Mouse (Mus musculus): ENCODE results near the gene Taz. TPM values are rescaled to one million over a fixed set of nuclear protein-coding genes. Genes with fewer than 3 reads are reported as not detected.

Gene Taz
- polyA plus RNA-seq, 1 experiment from 2014 or later, result 80.5 TPM

GRCm38 (mm10) chrX:74254153-74254887 lies 27.4 kb upstream of the Taz start, which contains the start of gene Emd:
TSS of gene Emd (plus strand) at chrX:74254687.
- peaks cover 7% of the 10 kb centered on the region for H3K4me1 ChIP-seq
- 13% methylated on average over 39 of the region's 39 CpGs for WGBS
- no peaks in the 10 kb centered on the region for H3K9me3 ChIP-seq (replicated peaks)
- peaks cover 28% of the 10 kb centered on the region for H3K36me3 ChIP-seq
- peak; percentile 87 for DNase-seq (ENCODE audit: low spot score)
- H3K27ac ChIP-seq, result peak within 1 kb of the TSS; percentile 91
- H3K4me3 ChIP-seq, result peak within 1 kb of the TSS; percentile 66
- H3K27me3 ChIP-seq (ENCODE audit: low read depth, poor library complexity, severe bottlenecking), result peaks cover 19% of the 10 kb centered on the region

- Histone ChIP-seq H3K36me3 (peaks cover 34% of the 10 kb centered on the region), H3K9me3 (replicated peaks) (no peaks in the 10 kb centered on the region), H3K27me3 (ENCODE audit: low read depth, poor library complexity, severe bottlenecking) (peaks cover 13% of the 10 kb centered on the region; the same call in 1 of the 2 replicates), H3K27ac (peak overlapping the region; percentile 91), H3K4me1 (peaks cover 4% of the 10 kb centered on the region), H3K4me3 (peak overlapping the region; percentile 66)
- 14% methylated on average over 29 of the region's 31 CpGs for WGBS
- no peak for DNase-seq (ENCODE audit: low spot score)
These were observed 26.7 kb upstream of the Taz start for GRCm38 (mm10) chrX:74254888-74255565.

- Histone ChIP-seq H3K36me3 (peaks cover 37% of the 10 kb centered on the region), H3K27ac (no peak overlapping the region), H3K4me3 (no peak overlapping the region), H3K27me3 (ENCODE audit: low read depth, poor library complexity, severe bottlenecking) (peaks cover 5% of the 10 kb centered on the region; the same call in 1 of the 2 replicates), H3K9me3 (replicated peaks) (no peaks in the 10 kb centered on the region), H3K4me1 (peaks cover 4% of the 10 kb centered on the region)
- whole genome bisulfite sequencing, result 100% methylated on average over 3 of the region's 3 CpGs
- DNase-seq (ENCODE audit: low spot score), result no peak
These were observed 24.0 kb upstream of the Taz start for GRCm38 (mm10) chrX:74257746-74258145.

- peaks cover 11% of the 10 kb centered on the region; the same call in 1 of the 2 replicates for H3K27me3 ChIP-seq (ENCODE audit: low read depth, poor library complexity, severe bottlenecking)
- peak; percentile 35 for DNase-seq (ENCODE audit: low spot score)
- peak overlapping the region; percentile 94 for H3K27ac ChIP-seq
- H3K4me1 ChIP-seq, result 0 out of 2 replicates have a peak, but pooled peaks cover 3% of the 10 kb centered on the region
- peaks cover 14% of the 10 kb centered on the region for H3K36me3 ChIP-seq
- H3K9me3 ChIP-seq (replicated peaks), result no peaks in the 10 kb centered on the region
- H3K4me3 ChIP-seq, result peak overlapping the region; percentile 59
- WGBS, result 17% methylated on average over 3 of the region's 3 CpGs
These were observed 12.0 kb upstream of the Taz start for GRCm38 (mm10) chrX:74269736-74270061.

- Histone ChIP-seq H3K4me3 (peak within 1 kb of the TSS; percentile 59), H3K4me1 (0 out of 2 replicates have a peak, but pooled peaks cover 3% of the 10 kb centered on the region), H3K36me3 (peaks cover 14% of the 10 kb centered on the region), H3K27me3 (ENCODE audit: low read depth, poor library complexity, severe bottlenecking) (peaks cover 8% of the 10 kb centered on the region; the same call in 1 of the 2 replicates), H3K9me3 (replicated peaks) (no peaks in the 10 kb centered on the region), H3K27ac (peak within 1 kb of the TSS; percentile 94)
- 11% methylated on average over 42 of the region's 42 CpGs for WGBS
- peak; percentile 85 for DNase-seq (ENCODE audit: low spot score)
These were observed 11.4 kb upstream of the Taz start, which contains the start of gene Rpl10 for GRCm38 (mm10) chrX:74270062-74270901. TSS of gene Rpl10 (plus strand) at chrX:74270812.

- WGBS, result 10% methylated on average over 27 of the region's 27 CpGs
- Histone ChIP-seq H3K4me3 (peak overlapping the region; percentile 59), H3K9me3 (replicated peaks) (no peaks in the 10 kb centered on the region), H3K27ac (peak overlapping the region; percentile 83), H3K4me1 (0 out of 2 replicates have a peak, but pooled peaks cover 3% of the 10 kb centered on the region), H3K27me3 (ENCODE audit: low read depth, poor library complexity, severe bottlenecking) (peaks cover 7% of the 10 kb centered on the region; the same call in 1 of the 2 replicates), H3K36me3 (peaks cover 14% of the 10 kb centered on the region)
- DNase-seq (ENCODE audit: low spot score), result peak; percentile 46
These were observed 10.7 kb upstream of the Taz start for GRCm38 (mm10) chrX:74270902-74271551.

GRCm38 (mm10) chrX:74273422-74274322 lies 8.0 kb upstream of the Taz start:
- peak; percentile 35 for DNase-seq (ENCODE audit: low spot score)
- Histone ChIP-seq H3K27me3 (ENCODE audit: low read depth, poor library complexity, severe bottlenecking) (peaks cover 7% of the 10 kb centered on the region; the same call in 1 of the 2 replicates), H3K36me3 (peaks cover 14% of the 10 kb centered on the region), H3K9me3 (replicated peaks) (no peaks in the 10 kb centered on the region), H3K27ac (no peak overlapping the region), H3K4me3 (no peak overlapping the region), H3K4me1 (0 out of 2 replicates have a peak, but pooled peaks cover 3% of the 10 kb centered on the region)
- 25% methylated on average over 10 of the region's 10 CpGs for WGBS

- H3K27me3 ChIP-seq (ENCODE audit: low read depth, poor library complexity, severe bottlenecking), result peaks cover 23% of the 10 kb centered on the region
- DNase-seq (ENCODE audit: low spot score), result no peak
- peaks cover 4% of the 10 kb centered on the region; the same call in 1 of the 2 replicates for H3K36me3 ChIP-seq
- H3K27ac ChIP-seq, result no peak overlapping the region
- WGBS, result 74% methylated on average over 8 of the region's 8 CpGs
- H3K4me3 ChIP-seq, result no peak overlapping the region
- H3K4me1 ChIP-seq, result peaks cover 4% of the 10 kb centered on the region; the same call in 1 of the 2 replicates
- no peaks in the 10 kb centered on the region for H3K9me3 ChIP-seq (replicated peaks)
These were observed 3.8 kb upstream of the Taz start for GRCm38 (mm10) chrX:74277916-74278315.

GRCm38 (mm10) chrX:74281041-74281731 lies 526 bp upstream of the Taz start:
- DNase-seq (ENCODE audit: low spot score), result no peak
- Histone ChIP-seq H3K27me3 (ENCODE audit: low read depth, poor library complexity, severe bottlenecking) (peaks cover 34% of the 10 kb centered on the region), H3K4me1 (peaks cover 14% of the 10 kb centered on the region), H3K4me3 (peak overlapping the region; percentile 68), H3K9me3 (replicated peaks) (no peaks in the 10 kb centered on the region), H3K36me3 (no peaks in the 10 kb centered on the region), H3K27ac (peak overlapping the region; percentile 84)
- WGBS, result 13% methylated on average over 14 of the region's 14 CpGs

GRCm38 (mm10) chrX:74282395-74283091 lies 831 bp downstream of the Taz start:
- Histone ChIP-seq H3K9me3 (replicated peaks) (no peaks in the 10 kb centered on the region), H3K27ac (peak overlapping the region; percentile 84), H3K36me3 (no peaks in the 10 kb centered on the region), H3K27me3 (ENCODE audit: low read depth, poor library complexity, severe bottlenecking) (peaks cover 34% of the 10 kb centered on the region), H3K4me1 (peaks cover 14% of the 10 kb centered on the region), H3K4me3 (peak overlapping the region; percentile 68)
- WGBS, result 19% methylated on average over 39 of the region's 39 CpGs
- peak; percentile 80 for DNase-seq (ENCODE audit: low spot score)
